Mouse (Mus musculus) testis, adult 2 months (tissue): Measurements from ENCODE around the gene Rab30.

Source experiments
- CTCF ChIP-seq: fragments of 200-500 bp; IDR thresholded peaks from 2 replicates; pipeline ENCODE4 v1.5.1; 2012; ENCODE audit warnings: low read depth, mild to moderate bottlenecking, inconsistent platforms, low read length, moderate library complexity; ENCODE audit not compliant: control insufficient read depth, insufficient read depth, insufficient replicate concordance
- POLR2A ChIP-seq: fragments of 200-500 bp; IDR thresholded peaks from 2 replicates; pipeline ENCODE4 v1.6.1; 2012; ENCODE audit warnings: low read depth, mild to moderate bottlenecking, inconsistent platforms, low read length, moderate library complexity; ENCODE audit not compliant: control insufficient read depth

DNA sequence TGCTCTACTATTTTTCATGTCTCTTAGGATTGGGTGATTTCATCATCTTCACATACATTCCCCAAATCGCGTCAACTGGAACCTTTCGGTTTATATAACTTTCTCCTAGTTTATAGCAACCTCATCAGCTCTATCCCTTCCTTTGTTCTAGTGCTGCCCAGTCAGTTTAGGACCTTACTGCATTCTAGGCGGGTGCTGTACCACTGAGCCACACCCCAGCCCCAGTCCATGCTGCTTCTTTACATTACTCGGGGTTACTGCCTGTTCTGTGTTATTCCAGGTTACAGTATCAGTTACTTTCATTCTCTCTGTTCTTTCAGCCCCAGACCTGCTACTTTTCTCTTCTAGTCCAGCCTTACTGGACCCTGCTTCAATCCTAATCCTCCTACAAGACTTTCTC lies 145.8 kb downstream of the Rab30 start:
- no peak for TF ChIP-seq CTCF
- no peak for TF ChIP-seq POLR2A
